Comparison of ENCODE assay signal across 15 mouse cellular contexts in genomic region chr14:76508701-76509100, GRCm38 (mm10). TPM values are rescaled to one million over a fixed set of nuclear protein-coding genes. Genes with fewer than 3 reads are reported as not detected.
DNase-seq lines count a peak whose midpoint lies in the region; ATAC-seq and TF ChIP-seq lines count a peak whose summit lies in the region.
"Had no signal": no experiment of that assay in that cellular context is flagged by ENCODE, and none has a peak within 500 bp of the region (broad histone marks: within the 10 kb centered on the region; RNA-seq: fewer than 3 reads in every experiment).

No protein-coding gene starts in this region.

- 0 out of 2 replicates have a peak overlapping the region, but pooled peaks have one; percentile 24 for H3K27ac ChIP-seq in liver, embryonic 12.5 days
- H3K27ac ChIP-seq in kidney, embryonic 16.5 days (ENCODE audit: low read length) = 0 out of 2 replicates have a peak overlapping the region, but pooled peaks have one; percentile 23
- H3K27ac ChIP-seq: midbrain, embryonic 10.5 days had no signal

- H3K36me3 ChIP-seq in liver, embryonic 12.5 days = peaks cover 22% of the 10 kb centered on the region
- peaks cover 24% of the 10 kb centered on the region for H3K36me3 ChIP-seq in kidney, embryonic 16.5 days (ENCODE audit: insufficient read depth, low read length)

- H3K4me3 ChIP-seq in liver, embryonic 12.5 days = no peak overlapping the region
- no peak overlapping the region for H3K4me3 ChIP-seq in kidney, embryonic 16.5 days (ENCODE audit: low read length)
- H3K4me3 ChIP-seq: embryonic facial prominence, embryonic 12.5 days; midbrain, embryonic 10.5 days had no signal

- no peaks in the 10 kb centered on the region for H3K9me3 ChIP-seq in liver, embryonic 12.5 days (replicated peaks)
- H3K9me3 ChIP-seq in kidney, embryonic 16.5 days (ENCODE audit: low read length) = peaks cover 7% of the 10 kb centered on the region
- H3K9me3 ChIP-seq: embryonic facial prominence, embryonic 12.5 days; midbrain, embryonic 10.5 days had no signal

- no peak overlapping the region for H3K9ac ChIP-seq in liver, embryonic 12.5 days
- H3K9ac ChIP-seq in kidney, embryonic 16.5 days (replicated peaks; ENCODE audit: low read length) = no peak overlapping the region
- H3K9ac ChIP-seq: embryonic facial prominence, embryonic 12.5 days had no signal

- POLR2A ChIA-PET in Patski (lab: Charles Lee) = interaction anchor here (0.7 to 6.8 kb wide), 21 partner anchors 10 to 502 kb away, joined by 3 to 146 read pairs (median 25); partner anchors contain the start of gene Serp2

- in situ Hi-C loops in Patski (cut with MboI; ENCODE audit: low pct_unique_long_range_greater_than_20kb) = loop anchor here (5.0 kb wide), 3 partner anchors 204 to 369 kb away; no protein-coding TSS in a partner anchor

- no peak for TF ChIP-seq CTCF in Patski (IDR thresholded peaks at IDR 0.05)

- no peak for ATAC-seq in liver, embryonic 12.5 days
- peak; percentile 19 for ATAC-seq in Patski
- no peak for ATAC-seq in kidney, embryonic 16.5 days (ENCODE audit: low FRiP score, low TSS enrichment)
- ATAC-seq: forebrain, embryonic 16.5 days had no signal

- CTCF ChIA-PET in Patski (lab: Charles Lee) = interaction anchor here (0.8 to 2.2 kb wide), 4 partner anchors 11 to 499 kb away, joined by 3 to 9 read pairs (median 5); no protein-coding TSS in a partner anchor

- H3K4me1 ChIP-seq in liver, embryonic 12.5 days = peaks cover 36% of the 10 kb centered on the region
- peaks cover 28% of the 10 kb centered on the region for H3K4me1 ChIP-seq in kidney, embryonic 16.5 days (ENCODE audit: insufficient read depth, low read length)

- 85% methylated on average over 10 of the region's 10 CpGs for WGBS in liver, embryonic 12.5 days (ENCODE audit: insufficient replicate concordance)
- WGBS in kidney, embryonic 16.5 days = 53% methylated on average over 10 of the region's 10 CpGs

- no peak overlapping the region for H3K4me2 ChIP-seq in liver, embryonic 12.5 days
- H3K4me2 ChIP-seq in kidney, embryonic 16.5 days (replicated peaks; ENCODE audit: low read depth, low read length) = no peak overlapping the region

- H3K27me3 ChIP-seq in liver, embryonic 12.5 days (replicated peaks) = 0 out of 2 replicates have a peak, but pooled peaks cover 5% of the 10 kb centered on the region
- H3K27me3 ChIP-seq in Patski = no peaks in the 10 kb centered on the region
- H3K27me3 ChIP-seq in kidney, embryonic 16.5 days (ENCODE audit: insufficient read depth, low read length) = no peaks in the 10 kb centered on the region
- H3K27me3 ChIP-seq: embryonic facial prominence, embryonic 12.5 days had no signal

- peak; percentile 28 for DNase-seq in embryo, embryonic 10 days (ENCODE audit: low spot score)
- DNase-seq in embryo, embryonic 9.5 days (ENCODE audit: extremely low spot score) = no peak
- no peak for DNase-seq in liver
- DNase-seq in Patski (ENCODE audit: low read depth, low spot score) = no peak
- DNase-seq in heart, adult 8-10 months (ENCODE audit: low spot score) = no peak
- no peak for DNase-seq in urinary bladder, postnatal 14 days (ENCODE audit: low spot score)
- DNase-seq: cerebellum, adult 9-10 months; heart, postnatal 10 days; lung, adult 18-20 months; thymus, adult 2 months had no signal

RNA-seq across cellular contexts. Expression of gene Serp2, which starts 48.0 kb away (rescaled TPM):
- polyA plus RNA-seq in liver, embryonic 12.5 days (2016; fragmentation: Nextera tagmentation; extraction: Ambion mirVana) = 2.2 and 2.9 TPM in 2 replicates
- polyA plus RNA-seq in Patski (2021) = 21.4 TPM
- 10.0 and 12.2 TPM in 2 replicates for polyA plus RNA-seq in kidney, embryonic 16.5 days (2015; fragmentation: Nextera tagmentation; extraction: Ambion mirVana)
- 1 to 10 TPM in 1 of 4 experiments, under 1 TPM in 1, not detected in 2; 0.54 to 1.0 TPM for total RNA-seq in heart, adult 8-10 months (2022)
